Mouse (Mus musculus) embryonic facial prominence, embryonic 15.5 days (tissue): ENCODE results near the gene Mllt10. TPM values are rescaled to one million over a fixed set of nuclear protein-coding genes. Genes with fewer than 3 reads are reported as not detected.

Source experiments
- ATAC-seq: fragments of 200-750 bp; cut with Nextera tagmentation; 2 replicates; pipeline ENCODE4 v1.8.0; 2017; ENCODE audit warnings: low read depth, moderate TSS enrichment; ENCODE audit not compliant: insufficient number of reproducible peaks, low FRiP score, low TSS enrichment
- H3K27ac ChIP-seq: fragments of 300-500 bp; sonication (generic); replicated peaks from 2 replicates; pipeline ENCODE4 v1.5.1; 2015; ENCODE audit warnings: mild to moderate bottlenecking, inconsistent platforms
- H3K27me3 ChIP-seq: fragments of 300-500 bp; sonication (generic); 2 replicates; pipeline ENCODE4 v1.6.1; 2015; ENCODE audit warnings: inconsistent platforms
- H3K36me3 ChIP-seq: fragments of 300-500 bp; sonication (generic); 2 replicates; pipeline ENCODE4 v1.6.1; 2015; ENCODE audit warnings: mild to moderate bottlenecking, inconsistent platforms
- H3K4me1 ChIP-seq: fragments of 300-500 bp; sonication (generic); 2 replicates; pipeline ENCODE4 v1.6.1; 2015; ENCODE audit warnings: inconsistent platforms
- H3K4me2 ChIP-seq: fragments of 300-500 bp; sonication (generic); replicated peaks from 2 replicates; pipeline ENCODE4 v1.6.1; 2015; ENCODE audit warnings: mild to moderate bottlenecking, inconsistent platforms
- H3K4me3 ChIP-seq: fragments of 300-500 bp; sonication (generic); replicated peaks from 2 replicates; pipeline ENCODE4 v1.5.1; 2015; ENCODE audit warnings: mild to moderate bottlenecking, inconsistent platforms
- H3K9ac ChIP-seq: fragments of 300-500 bp; sonication (generic); 2 replicates; pipeline ENCODE4 v1.6.1; 2015; ENCODE audit warnings: inconsistent platforms
- H3K9me3 ChIP-seq: fragments of 300-500 bp; sonication (generic); replicated peaks from 2 replicates; pipeline ENCODE4 v1.6.1; 2016; ENCODE audit warnings: inconsistent platforms
- WGBS: fragments of 180-500 bp; shearing (Covaris S2); methylation state at CpG from one replicate; pipeline ENCODE4 v1.1.7; 2015; 5-methylcytosine and 5-hydroxymethylcytosine counted together
- polyA plus RNA-seq: library from polyadenylated mRNA; unstranded; fragments of >200 nt; fragmentation: Nextera tagmentation; extraction: Ambion mirVana; gene quantifications from 2 replicates; pipeline ENCODE4 v1.2.1, GENCODE M21; 2015

The Mllt10 gene
- polyA plus RNA-seq, 1 experiment from 2014 or later: 70.1 TPM

- no peaks in the 10 kb centered on the region for H3K9me3 ChIP-seq
- peak overlapping the region; percentile 68 for H3K4me3 ChIP-seq
- peak overlapping the region; percentile 99 for H3K4me2 ChIP-seq
- peaks cover 34% of the 10 kb centered on the region for H3K4me1 ChIP-seq
- WGBS: 0% methylated on average over 44 of the region's 44 CpGs
- ATAC-seq: peak; percentile 89
- no peaks in the 10 kb centered on the region for H3K27me3 ChIP-seq
- H3K36me3 ChIP-seq: no peaks in the 10 kb centered on the region
- H3K27ac ChIP-seq: peak overlapping the region; percentile 96
- peak overlapping the region; percentile 76 for H3K9ac ChIP-seq
Measured at GRCm38 (mm10) chr2:18027448-18028139, 27.4 kb upstream of the Mllt10 start.

DNA sequence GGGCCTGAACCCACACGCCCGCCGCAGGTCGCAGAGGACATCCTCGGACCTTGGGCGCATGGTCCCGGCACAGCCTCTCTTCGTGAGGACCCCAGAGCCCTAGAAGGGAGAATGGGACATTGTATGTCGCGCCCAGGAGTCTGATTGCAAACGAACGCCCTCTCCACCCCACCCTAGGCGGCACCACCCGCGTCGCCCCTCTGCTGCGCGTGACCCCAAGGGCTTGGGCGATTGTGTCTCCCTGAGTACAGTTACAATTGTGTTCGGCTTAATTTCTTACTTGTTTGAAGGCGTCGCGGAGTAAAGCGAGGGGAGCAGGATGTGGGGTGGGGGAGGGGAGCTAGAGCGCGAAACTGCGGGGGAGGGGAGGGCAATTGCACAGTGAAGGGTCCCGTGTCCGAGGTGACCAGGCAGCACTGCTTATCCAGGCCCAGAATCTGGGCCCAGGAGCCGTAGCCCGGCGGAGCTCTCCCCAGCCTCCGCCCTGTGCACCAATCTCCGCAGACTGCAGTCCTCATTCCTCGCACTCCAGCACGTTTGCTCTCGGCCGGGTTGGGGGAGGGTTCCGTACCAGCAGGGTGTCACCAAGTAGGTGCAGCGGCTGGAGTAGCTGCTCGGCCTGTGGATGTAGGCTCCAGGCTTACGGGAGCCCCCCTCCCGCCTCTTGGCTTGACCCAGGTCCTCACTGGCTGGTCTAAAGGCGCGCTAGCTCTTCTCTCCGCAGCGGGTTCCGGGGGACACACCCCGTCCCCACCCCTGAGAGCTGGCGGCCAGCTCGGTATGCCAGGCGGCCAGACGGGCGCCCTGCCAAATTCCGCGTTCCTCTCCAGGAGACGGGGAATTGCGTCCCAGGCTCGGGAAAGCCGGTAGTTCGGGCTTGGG, 26.7 kb upstream of the Mllt10 start:
- WGBS: under 1% methylated on average over 61 of the region's 61 CpGs
- peak overlapping the region; percentile 76 for H3K9ac ChIP-seq
- no peaks in the 10 kb centered on the region for H3K36me3 ChIP-seq
- no peaks in the 10 kb centered on the region for H3K9me3 ChIP-seq
- H3K4me1 ChIP-seq: peaks cover 35% of the 10 kb centered on the region
- H3K27me3 ChIP-seq: no peaks in the 10 kb centered on the region
- H3K4me2 ChIP-seq: peak overlapping the region; percentile 99
- H3K27ac ChIP-seq: peak overlapping the region; percentile 96
- ATAC-seq: peak; percentile 81
- H3K4me3 ChIP-seq: peak overlapping the region; percentile 68

- Histone ChIP-seq H3K9ac (no peak overlapping the region), H3K9me3 (no peaks in the 10 kb centered on the region), H3K36me3 (no peaks in the 10 kb centered on the region), H3K27ac (no peak overlapping the region), H3K4me1 (peaks cover 35% of the 10 kb centered on the region), H3K4me2 (no peak overlapping the region), H3K27me3 (no peaks in the 10 kb centered on the region), H3K4me3 (no peak overlapping the region)
- ATAC-seq: no peak
- 84% methylated on average over 7 of the region's 7 CpGs for WGBS
Measured at GRCm38 (mm10) chr2:18029656-18030055, 25.4 kb upstream of the Mllt10 start.

DNA sequence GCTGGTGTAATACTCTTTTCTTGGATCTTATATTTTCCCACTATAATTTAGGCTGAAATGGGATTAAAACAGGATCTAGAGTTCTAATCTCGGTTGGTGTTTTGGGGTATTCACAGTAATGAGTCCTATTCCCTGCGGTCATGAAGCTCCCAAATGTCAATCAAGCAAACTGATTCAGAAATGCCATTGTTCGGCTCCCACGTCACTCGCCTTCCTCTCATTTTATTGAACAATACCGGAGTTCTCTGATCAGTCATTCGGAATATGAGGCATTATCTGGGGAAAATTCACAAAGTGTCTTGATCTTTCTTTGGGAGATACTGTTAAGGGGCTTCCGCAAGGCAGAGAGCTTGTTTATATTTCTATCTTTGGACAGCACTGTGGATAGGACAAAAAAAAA, 24.5 kb upstream of the Mllt10 start:
- Histone ChIP-seq H3K27me3 (no peaks in the 10 kb centered on the region), H3K4me3 (no peak overlapping the region), H3K27ac (no peak overlapping the region), H3K9me3 (no peaks in the 10 kb centered on the region), H3K9ac (no peak overlapping the region), H3K36me3 (no peaks in the 10 kb centered on the region), H3K4me2 (no peak overlapping the region), H3K4me1 (peaks cover 33% of the 10 kb centered on the region)
- ATAC-seq: no peak
- 71% methylated on average over 8 of the region's 8 CpGs for WGBS

- H3K4me2 ChIP-seq: peak overlapping the region; percentile 89
Measured at GRCm38 (mm10) chr2:18031271-18031821, 23.7 kb upstream of the Mllt10 start.

GRCm38 (mm10) chr2:18031831-18032537, 23.1 kb upstream of the Mllt10 start:
- ATAC-seq: no peak
- Histone ChIP-seq H3K36me3 (no peaks in the 10 kb centered on the region), H3K27ac (no peak overlapping the region), H3K4me1 (peaks cover 20% of the 10 kb centered on the region), H3K4me2 (peak overlapping the region; percentile 89), H3K9me3 (no peaks in the 10 kb centered on the region), H3K9ac (peak overlapping the region; percentile 54), H3K27me3 (no peaks in the 10 kb centered on the region), H3K4me3 (peak overlapping the region; percentile 44)
- 5% methylated on average over 34 of the region's 34 CpGs for WGBS

More at GRCm38 (mm10) chr2:18031271-18031821, 23.7 kb upstream of the Mllt10 start:
- Histone ChIP-seq H3K9me3 (no peaks in the 10 kb centered on the region), H3K4me1 (peaks cover 26% of the 10 kb centered on the region), H3K36me3 (no peaks in the 10 kb centered on the region), H3K27me3 (no peaks in the 10 kb centered on the region), H3K27ac (no peak overlapping the region), H3K9ac (peak overlapping the region; percentile 54), H3K4me3 (peak overlapping the region; percentile 44)
- ATAC-seq: no peak
- WGBS: 13% methylated on average over 26 of the region's 26 CpGs

DNA sequence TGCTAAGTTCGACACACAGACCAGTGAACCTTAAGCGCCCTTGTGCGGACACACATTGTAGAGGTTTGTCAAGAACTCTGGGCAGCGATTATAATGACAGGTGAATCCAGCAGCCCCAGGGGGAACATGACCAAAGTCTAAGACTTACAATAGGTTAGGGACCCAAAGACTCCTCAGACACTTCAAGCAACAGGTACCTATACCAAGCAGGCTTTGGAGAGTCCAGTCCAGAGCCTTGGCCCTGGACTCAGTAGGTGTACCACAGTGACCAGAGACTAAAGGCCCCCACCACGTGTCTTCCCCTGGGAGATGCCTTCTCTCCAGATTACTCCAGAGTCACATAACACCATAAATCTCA, 22.5 kb upstream of the Mllt10 start:
- WGBS: 63% methylated on average over 5 of the region's 5 CpGs
- Histone ChIP-seq H3K9ac (no peak overlapping the region), H3K4me2 (0 out of 2 replicates have a peak overlapping the region, but pooled peaks have one; percentile 89), H3K27ac (no peak overlapping the region), H3K4me3 (no peak overlapping the region), H3K27me3 (no peaks in the 10 kb centered on the region), H3K9me3 (no peaks in the 10 kb centered on the region), H3K36me3 (no peaks in the 10 kb centered on the region), H3K4me1 (peaks cover 17% of the 10 kb centered on the region)
- ATAC-seq: no peak

- Histone ChIP-seq H3K4me3 (no peak overlapping the region), H3K4me1 (peaks cover 18% of the 10 kb centered on the region), H3K27ac (no peak overlapping the region), H3K4me2 (no peak overlapping the region), H3K36me3 (no peaks in the 10 kb centered on the region), H3K9me3 (no peaks in the 10 kb centered on the region), H3K9ac (no peak overlapping the region), H3K27me3 (no peaks in the 10 kb centered on the region)
- no peak for ATAC-seq
- WGBS: 59% methylated on average over 10 of the region's 10 CpGs
Measured at GRCm38 (mm10) chr2:18033166-18034108, 21.6 kb upstream of the Mllt10 start.

DNA sequence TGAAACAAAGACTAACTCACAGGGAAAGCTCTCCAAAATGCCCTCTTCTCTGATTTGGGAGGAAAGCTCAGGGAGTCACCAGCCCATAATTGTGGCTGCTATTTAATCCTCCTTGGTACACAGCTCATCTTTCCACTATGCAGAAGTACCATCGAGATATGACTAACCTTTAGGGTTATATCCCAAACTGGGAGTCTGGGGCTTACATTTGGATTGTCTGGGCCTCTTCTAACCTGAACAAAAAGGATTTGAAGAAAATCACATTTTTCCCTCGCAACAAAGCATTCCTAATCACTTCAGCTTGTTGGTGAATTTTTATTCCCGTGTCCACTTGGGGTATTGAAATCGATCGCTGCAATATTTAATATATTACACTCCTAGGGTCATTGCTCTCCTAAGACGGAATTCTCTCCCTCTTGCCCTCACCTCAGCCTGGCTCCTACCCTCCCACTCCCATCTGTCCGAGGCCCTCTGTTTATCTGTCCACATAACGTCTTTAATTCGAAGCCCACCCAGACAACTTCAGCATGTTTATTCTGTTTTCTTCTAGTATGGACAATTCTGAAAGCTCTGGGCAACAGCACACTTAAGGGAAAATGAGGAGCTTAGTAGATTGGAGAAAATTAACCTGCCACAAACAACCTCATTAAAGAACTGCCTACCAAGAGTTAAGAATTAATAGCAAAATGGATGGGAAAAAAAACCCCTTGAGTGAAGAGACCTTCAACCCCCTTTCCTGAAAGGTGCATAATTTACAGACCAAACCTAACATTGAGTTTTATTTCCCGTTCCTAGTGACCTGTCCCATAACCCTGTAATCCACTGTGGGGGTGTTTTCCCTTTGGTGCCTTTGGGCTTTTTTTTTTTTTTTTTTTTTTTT, 20.4 kb upstream of the Mllt10 start:
- no peaks in the 10 kb centered on the region for H3K27me3 ChIP-seq

More for the DNA sequence above, 20.4 kb upstream of the Mllt10 start:
- Histone ChIP-seq H3K9me3 (no peaks in the 10 kb centered on the region), H3K9ac (no peak overlapping the region), H3K27ac (no peak overlapping the region), H3K4me1 (peaks cover 29% of the 10 kb centered on the region), H3K4me3 (no peak overlapping the region), H3K4me2 (no peak overlapping the region), H3K36me3 (no peaks in the 10 kb centered on the region)
- no peak for ATAC-seq
- WGBS: 77% methylated on average over 10 of the region's 10 CpGs
